Mouse (Mus musculus): ENCODE data around the gene Pnpla1.

- TF ChIP-seq CTCF (IDR thresholded peaks at IDR 0.05) (peak; percentile 90), EP300 (IDR thresholded peaks at IDR 0.05) (no peak)
Observed at GRCm38 (mm10) chr17:28926866-28927635, 68.8 kb downstream of the Pnpla1 start.

Measured in lung, postnatal 0 days (tissue).